Mouse (Mus musculus) cerebellum, adult 9-11 months (tissue): ENCODE data around the gene Auh.

Experiments used
- DNase-seq: peaks from one replicate; pipeline ENCODE4 v3.0.0; 2022

Auh gene

DNA sequence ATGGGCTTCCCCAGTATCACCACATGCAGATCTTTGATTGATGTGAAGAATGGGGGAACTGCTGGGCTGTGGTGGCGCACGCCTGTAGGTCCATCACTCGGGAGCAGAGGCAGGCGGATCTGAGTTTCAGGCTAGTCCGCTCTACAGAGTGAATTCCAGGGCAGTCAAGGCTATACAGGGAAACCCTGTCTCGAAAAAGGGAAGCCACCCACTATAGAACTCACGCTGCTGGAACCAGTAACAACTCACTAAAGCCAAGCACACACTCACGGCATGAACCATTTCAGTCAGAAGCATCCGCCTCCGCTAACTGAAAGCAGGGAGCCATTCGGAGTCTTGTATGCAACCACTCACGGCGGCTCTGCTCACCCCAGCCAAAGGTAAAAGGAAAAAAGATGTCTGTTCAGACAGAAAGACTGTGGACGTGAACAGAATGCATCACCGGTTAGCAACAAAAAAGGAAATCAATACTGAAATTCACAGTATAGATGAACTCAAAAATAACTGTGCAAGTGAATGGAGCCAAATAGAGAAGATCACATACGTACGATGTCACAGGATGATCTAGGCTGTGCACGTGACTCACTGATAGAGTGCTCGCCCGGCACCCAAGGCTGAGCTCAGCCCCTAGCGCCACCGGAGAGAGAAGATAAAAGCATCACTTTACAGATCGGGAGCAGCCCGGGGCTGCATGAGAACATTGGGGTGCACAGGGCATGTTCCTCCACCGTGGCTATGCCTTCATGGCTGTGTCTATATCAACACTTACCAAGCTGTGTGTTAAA is 53.7 kb downstream of the Auh start:
- no peak for DNase-seq

DNA sequence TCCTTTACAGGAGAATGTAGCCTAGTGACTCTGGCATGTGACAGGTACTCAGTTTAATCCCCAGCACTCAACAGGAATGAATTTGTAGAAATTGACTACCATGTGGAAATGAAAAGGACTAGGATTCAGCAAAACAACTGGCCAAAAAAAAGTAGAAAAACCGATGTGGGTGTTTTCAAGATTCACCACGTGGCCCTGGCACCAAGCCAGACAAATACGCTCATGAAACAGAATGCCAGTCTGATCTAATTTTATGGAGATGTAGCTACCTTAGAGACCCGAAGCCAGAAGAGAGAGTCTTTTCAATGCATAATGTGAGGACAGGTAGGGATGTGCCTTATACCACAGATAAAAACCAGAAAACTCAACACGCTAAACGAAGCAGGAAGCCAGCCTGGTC is 54.4 kb downstream of the Auh start:
- no peak for DNase-seq

DNA sequence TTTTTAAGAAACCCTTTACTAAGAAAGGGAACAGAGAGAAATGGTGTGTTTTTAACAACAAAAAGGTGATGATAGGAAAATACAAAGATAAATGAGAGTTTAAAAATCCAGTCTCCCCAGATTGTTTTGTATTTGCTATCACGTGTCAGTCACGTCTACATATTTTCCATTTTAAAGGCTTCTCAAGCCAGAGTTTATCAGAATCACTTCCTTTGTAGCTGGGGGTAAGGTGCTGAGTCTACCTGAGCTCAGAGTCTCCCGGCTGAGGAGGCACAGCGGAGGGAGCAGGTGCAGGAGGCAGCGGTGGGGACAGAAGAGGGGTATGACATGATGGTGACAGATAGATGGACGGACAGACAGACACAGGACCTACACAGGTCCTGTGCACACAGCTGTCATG is 55.1 kb downstream of the Auh start:
- DNase-seq = no peak

DNA sequence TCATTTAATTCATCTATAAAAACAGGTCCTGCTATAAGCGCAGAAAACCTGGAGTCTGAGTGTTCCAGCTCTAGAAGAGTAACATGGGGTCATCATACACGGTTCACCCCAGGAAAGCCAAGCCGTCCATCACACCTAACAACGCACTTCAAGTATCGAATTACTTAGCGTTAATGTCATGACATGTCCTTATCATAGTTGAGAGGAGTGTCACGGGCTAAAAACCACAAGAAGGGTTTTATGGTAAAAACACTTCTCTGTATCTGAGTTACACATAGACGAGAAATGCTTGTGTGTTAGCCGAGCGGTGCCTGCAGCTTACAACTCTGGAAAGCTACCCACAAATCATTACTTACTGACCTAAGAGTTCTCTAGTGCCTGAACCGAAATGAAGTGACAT is 55.6 kb downstream of the Auh start:
- no peak for DNase-seq

DNA sequence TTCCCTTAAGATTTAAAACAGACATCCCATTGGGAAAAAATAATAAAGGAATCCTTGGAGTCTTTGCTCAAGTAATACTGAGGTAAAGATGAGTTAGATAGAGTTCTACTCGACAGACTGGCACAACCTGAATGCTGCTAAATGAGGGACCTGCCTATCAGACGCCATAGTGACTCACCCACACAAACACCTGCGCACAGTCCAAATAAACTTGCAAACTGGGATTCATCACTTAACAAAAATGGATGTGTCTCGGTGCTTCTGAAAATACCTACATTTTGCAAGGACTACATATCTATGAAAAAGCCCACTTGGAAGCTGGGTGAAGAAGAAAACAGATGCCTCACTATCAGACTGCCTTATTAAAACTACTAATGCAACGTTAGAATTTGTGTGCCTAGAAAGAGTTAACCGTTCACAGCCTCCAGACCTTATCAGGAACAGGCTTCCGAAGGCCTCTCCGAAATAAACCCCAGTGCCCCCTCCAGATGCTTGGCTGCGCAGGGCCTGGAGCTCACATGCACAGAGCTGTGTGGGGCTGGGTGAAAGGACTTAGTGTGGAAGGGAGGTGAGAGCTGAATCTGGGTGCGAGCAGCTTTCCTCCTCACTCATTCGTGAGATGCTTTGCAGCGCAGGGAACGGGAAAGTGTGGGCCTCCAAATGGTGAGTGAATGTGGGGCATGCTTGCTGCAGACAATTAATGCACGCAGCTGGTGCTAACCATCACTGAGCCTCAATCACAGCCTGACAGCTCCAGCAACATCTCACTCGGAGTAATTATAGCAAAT is 63.3 kb downstream of the Auh start:
- no peak for DNase-seq

DNA sequence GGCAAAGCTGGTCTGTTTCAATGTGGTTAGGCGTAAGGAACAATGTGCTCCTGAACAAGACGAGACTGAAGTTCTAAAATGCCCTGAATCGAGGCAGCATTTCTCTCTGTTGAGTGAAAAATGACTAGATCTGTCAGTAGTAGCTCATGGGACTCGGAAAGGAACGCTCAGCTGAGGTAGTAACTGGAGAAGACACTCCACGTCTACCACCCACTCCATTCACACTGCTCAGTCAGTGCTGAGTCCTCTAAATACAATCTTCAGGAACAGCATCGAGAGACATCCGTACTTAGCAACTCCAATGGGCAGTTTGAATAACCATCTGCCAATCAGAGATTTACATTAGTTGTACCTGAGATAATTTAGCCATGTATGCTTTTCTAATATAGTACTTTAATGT is 66.0 kb downstream of the Auh start:
- DNase-seq = no peak

DNA sequence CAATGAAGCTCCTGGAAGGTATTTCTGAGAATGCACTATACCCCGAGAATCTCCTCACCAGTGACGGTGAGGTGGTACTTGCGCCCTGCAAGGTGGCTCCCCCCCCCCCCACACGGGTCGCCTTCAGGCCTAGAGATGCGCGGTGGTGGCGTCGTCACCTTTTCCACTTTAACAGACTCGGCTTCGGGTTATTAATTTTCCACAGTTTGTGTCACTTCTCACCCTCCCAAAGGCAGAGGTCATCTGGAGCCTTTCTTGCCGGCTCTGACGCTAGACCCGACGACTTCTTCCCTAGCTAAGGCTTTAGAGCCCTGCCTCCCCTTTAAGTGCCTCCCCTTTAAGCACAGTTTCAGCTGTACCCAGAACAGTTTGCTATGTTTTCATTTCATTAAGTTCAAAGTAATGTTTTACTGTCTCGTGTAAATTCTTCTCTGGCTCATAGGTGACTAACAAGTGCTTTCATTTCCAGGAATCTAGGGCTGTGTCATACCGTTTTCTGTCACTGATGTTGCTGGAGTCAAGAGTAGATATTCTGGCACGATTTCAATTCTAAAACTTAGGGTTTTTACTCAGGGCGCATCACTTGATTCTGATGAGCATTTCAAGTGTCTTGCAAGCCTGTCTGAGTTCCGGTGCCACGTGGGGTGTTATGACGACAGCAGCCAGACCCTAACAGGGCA is 69.3 kb downstream of the Auh start:
- DNase-seq = no peak

DNA sequence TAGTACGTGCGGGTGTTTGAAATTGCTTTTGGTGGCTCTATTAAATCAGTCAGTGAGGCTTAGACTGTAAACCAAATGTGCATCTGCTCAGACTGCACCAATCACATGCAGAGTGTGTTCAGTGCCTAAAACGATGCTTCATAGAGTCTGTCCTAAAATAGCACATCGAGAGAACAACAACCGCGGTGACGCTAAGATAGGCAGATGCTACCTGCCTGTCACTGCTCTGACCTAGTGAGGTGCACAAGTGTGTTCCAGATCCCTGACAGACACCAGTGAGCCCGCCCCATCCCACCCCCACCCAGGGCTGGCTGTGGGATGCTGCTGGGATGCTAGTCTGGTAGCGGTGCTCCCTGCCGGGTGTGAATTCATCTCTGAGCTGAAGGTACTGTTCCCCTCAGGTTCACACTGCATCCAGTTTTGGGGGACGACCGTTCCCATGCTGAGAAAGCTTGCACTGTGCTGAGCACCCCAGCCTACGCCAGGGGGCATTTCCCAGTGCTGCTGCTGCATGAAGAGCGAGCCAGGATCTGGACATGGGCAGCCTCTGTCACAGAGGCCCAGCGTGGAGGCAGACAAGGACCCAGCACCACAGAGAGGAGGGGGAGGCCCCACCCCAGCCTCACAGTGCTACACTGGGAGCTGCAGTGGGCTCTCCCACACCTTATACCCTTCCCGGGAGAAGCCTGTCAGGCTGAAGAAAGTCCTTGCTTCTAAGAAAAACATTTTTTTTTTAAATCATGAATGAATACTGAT is 70.2 kb downstream of the Auh start:
- peak; percentile 49 for DNase-seq

DNA sequence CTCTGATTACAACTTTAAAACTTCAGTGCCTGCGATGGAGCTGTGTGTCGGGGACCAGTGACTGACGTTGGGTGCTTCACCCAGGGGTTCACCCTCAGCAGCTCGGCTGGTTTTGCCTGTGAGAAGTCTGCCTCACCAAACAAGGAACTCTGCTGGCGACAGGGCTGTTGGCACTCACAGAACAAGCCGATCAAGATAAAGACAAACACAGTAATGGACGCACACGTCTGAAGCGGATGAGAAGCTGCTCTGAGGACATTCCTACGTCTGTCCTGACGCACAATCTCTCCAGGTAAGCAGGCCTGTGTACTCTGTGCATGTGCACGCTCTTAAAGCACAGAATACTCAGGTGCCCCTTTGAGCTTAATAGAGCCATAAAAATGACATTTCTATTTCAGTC is 71.1 kb downstream of the Auh start:
- DNase-seq = no peak

DNA sequence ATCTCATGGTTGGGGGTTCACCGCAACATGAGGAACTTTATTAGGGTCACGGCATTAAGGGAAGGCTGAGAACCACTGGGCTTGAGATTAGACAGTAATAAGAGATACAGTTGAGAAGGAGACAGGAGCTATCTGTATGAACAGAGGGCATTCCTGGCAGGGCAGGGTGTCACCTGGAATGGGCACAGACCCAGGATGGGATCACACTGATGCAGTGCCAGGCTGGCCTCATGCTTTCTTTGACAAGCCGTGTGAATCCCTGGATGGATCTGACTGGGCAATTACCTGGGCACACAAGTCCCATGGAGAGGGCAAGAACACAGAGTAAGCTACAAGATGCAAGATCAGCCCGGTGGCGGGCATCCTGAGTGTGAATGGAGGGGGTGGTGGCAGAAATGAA is 71.7 kb downstream of the Auh start:
- peak; percentile 66 for DNase-seq

DNA sequence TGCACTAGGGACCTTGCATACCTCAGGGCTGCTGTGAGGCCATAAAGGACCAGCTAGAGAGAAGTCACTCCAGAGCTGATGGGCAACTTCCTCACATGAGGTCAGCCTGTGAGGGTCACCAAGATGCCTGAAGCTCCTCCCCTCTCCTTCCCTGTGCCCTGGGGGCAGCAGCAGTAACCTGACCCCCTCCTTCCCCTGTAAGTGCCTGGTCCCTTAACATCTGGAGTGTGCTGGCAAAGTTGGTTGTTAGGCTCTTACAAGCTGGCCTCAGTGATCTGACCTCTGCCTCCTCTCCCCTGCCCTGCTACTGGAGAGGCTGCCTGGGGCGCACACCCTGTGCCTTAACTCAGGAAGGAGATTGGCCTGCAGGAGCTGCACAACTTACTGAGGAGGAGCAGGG is 75.9 kb downstream of the Auh start:
- no peak for DNase-seq

DNA sequence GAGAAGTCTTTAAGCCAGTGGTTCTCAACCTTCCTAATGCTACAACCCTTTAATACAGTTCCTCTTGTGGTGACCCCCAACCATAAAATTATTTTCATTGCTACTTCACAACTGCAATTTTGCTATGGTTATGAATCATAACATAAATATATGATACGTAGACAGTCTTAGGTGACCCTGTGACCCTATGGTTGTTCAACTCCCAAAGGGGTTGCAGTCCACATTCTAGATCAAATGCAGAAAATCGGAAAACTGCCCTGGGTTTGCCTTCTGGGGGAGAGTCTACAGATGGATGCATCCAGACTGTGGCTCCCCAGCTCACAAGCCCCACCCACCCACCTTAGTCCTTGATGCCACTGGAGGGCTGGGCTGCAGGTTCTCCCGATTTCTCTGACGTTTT is 77.6 kb downstream of the Auh start:
- no peak for DNase-seq

DNA sequence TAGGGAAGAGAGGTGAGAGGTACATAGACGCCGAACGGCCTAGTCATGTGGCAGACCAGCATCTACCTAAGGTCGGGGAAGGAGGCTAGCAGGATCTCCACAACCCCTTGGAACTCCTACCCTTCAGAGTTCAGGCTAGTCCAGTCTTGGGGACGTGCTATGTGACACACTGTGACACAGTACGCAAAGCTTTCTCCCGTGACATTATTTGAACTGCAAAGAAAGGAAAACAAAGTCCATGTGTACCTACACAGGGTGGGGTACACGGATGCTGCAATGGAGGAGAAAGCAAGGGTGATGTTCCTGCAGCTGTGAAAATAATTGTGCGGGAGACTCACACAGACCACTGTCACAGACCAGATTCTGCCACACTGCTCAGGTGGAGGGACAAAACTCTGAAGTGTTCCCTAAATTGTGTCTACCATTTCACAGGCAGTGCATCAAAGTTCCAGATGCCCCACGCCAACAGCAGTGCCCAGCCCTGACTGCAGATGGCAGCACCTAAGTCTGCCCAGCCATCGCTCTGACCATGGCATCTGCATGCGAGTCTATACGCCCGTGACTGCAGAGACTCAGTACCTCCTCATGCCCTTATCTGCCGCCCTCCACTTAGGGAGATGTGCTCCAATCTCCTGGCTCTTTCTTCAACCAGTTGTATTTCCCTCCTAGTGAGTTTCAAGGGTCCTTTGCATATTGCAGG is 79.3 kb downstream of the Auh start:
- no peak for DNase-seq

DNA sequence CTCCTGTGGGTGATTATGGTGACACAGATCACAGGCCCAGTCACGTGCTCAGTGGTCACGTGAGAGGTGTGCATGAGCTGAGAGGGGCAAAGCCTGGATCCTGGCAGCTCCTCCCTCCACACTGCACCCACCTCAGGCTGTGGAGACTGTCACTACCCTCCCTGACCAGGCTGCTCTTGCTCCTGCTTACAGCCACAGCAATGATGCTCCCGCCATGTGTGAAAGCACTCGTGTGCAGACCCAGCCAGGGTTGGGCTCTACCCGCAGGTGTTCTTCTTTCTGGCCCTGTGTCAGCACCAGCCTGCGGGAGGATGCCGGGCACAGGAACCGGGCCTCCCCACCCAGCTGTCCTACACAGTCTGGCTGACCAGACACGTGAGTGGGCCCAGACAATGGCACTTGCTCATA is 80.1 kb downstream of the Auh start:
- peak; percentile 76 for DNase-seq

DNA sequence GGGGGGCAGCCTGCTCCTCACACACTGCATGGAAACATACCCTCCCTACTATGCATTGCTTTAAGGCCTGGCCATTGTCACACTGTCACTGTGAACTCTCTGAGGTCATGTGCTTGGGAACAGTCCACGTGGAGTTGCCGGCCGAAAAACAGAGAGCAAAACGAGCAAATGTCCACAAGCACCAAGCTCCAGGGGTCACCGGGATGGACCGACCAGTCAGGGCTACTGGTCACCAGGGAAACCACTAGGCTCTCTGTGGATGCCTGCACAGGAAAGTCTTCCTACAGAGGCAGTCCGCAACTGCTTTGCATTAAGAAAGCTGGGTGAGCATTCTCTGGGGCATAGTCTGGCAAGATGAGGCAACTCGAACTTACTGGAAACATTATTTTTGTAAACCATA is 82.0 kb downstream of the Auh start:
- no peak for DNase-seq

DNA sequence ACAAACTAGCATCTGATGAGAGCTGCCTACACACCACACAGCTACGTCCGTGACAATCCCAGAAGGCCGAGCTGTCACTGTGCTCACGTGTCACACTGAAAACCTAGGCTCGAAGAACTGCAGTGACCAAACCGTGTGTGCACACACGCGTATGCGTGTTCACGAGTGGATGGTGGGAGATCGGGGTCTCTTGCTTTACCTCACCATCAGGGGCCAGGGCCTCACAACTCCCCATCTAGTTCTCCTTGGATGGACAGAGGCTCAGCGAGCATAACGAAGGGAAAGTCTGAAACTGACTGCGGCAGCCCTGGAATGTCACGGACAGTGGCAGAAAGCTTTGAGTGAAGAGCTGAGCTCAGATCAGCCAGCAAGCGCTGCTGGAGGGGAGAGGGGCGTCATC is 82.4 kb downstream of the Auh start:
- no peak for DNase-seq

DNA sequence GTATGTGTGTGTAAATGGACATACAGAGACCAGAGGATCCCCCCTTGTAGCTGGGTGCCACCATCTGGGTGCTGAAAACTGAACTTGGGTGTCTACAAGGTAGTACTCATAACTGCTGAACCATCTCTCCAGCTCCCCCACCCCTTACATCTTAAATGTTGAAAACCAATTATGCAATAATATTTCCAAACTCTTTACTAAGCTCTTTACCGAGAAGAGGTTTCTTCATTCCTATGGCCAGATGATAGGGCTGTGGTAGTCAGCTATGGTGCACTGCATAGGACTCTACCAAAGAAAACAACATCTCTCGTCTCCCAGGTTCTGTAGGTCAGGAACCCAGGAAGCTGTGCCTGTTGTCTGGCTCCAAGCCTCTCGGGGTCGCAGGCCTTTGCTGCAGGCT is 83.9 kb downstream of the Auh start:
- DNase-seq = no peak

DNA sequence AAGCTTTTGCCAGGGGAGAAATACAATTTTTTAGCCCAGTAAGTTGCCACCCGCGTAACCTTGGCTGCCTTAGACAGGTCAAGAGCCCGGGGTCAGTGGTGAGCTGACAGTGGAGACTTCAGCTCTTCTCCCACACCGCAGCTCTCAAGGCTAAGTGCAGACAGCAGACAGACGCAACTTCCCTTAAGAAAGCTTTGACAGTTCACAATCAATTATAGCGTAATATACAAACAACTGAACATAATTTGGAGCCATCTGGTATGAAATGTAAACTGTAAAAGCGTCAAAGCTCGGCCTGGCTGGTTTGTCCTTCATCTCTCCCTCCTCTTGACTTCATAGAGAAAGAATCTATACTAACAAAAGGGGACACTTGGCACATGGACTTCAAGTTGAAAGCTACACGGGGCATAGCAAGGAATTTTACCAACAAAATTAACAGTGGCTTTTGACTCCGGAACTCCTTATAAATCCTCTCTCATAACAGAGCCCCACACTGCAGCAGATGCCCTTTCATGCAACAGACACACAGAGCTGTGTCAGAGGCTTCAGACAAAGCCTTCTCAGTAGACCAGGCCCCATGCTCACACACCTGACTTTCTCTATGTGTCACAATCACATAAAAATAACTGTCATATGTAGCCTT is 85.8 kb downstream of the Auh start:
- DNase-seq = no peak

DNA sequence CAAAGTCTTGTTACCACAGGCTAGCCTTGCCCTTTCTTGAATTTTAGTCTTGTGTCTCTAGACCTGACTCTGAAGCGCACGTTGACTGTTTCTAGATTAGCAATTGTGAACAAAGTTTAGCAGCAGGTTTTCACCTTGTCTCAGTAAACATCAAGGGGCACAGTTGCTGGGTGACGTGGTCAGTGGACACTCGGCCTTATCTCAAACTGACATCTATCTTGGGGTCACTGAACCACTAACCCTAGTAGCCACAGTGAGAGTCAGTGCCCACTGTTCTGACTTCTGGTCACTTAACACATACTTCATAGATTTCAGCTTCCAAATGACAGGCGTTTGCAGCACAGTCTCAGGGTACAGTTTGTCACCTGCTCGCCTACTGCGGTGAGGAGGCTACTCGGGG is 93.2 kb downstream of the Auh start:
- DNase-seq = no peak

DNA sequence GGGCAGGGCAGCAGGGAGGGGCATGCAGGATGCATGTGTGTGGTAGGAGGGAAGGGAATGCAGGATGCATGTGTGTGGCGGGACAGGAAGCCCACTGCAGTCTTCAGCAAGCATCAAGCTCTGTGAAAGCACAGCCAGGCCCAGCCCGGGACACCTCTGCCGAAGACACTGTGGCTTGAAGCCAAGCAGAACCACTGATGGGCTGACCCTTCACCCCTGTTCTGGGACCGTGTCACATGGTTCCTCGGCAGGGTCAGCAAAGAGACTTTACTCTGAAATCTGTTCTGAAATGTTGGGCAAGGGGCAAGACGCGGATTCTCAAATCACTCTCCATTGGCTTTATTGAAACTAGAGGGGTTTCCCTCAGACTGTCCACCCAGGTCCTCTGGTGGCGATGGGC is 94.9 kb downstream of the Auh start:
- DNase-seq = no peak

DNA sequence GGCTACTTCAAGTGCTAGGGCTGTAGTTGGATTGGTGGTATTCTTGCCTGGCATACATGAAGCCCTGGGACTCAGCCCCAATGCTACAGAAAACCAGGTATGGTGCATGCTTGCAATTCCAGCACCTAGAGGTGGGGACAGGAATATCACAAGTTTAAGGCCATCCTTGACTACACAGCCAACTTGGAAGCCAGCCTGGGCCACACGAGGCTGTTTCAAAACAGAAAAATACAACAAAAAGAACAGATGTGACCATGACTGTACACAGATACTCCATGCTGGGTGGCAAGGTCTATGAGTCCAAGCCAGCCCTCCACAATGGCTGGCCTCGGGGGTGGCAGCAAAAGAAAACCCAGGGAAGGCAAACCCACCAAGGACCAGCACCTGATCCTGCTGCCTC is 95.7 kb downstream of the Auh start:
- no peak for DNase-seq

DNA sequence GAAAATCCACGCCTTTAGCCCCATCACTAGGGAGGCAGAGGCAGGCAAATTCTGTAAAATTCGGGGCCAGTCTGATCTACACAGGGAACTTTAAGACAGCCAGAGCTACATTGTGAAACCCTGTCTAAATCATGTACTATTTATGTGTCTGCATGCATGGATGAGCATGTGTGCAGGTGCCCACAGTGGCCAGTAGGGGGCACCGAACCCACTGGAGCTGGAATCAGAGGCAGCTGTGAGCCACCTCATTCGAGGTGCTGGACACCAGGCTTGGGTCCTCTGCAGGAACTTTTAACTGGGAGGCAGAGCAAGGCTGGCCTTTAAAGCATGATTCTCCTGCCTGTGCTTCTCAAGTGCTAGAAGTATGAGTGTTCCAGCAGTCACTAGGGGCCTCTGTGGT is 96.3 kb downstream of the Auh start:
- no peak for DNase-seq
